Mouse (Mus musculus) hindbrain, embryonic 10.5 days (tissue): ENCODE measurements at regions not wholly inside any gene's neighbourhood (a gene's known extent, or its start where the extent isn't known, plus 50 kb on each side); places are given as distances from the start of the nearest gene placed in this dataset.
A peak's percentile ranks its signal among the peaks of the same experiment; 100 is the strongest.

Source experiments
- DNase-seq: peaks from one replicate; pipeline ENCODE4 v3.0.0-alpha.2; 2017; ENCODE audit warnings: low spot score
- H3K27ac ChIP-seq: fragments of 300-500 bp; sonication (generic); 2 replicates; pipeline ENCODE4 v1.5.1; 2016; ENCODE audit warnings: mild to moderate bottlenecking, moderate library complexity
- H3K27me3 ChIP-seq: fragments of 300-500 bp; sonication (generic); 2 replicates; pipeline ENCODE4 v1.6.1; 2016; ENCODE audit warnings: mild to moderate bottlenecking; ENCODE audit not compliant: poor library complexity, insufficient read depth, severe bottlenecking
- H3K36me3 ChIP-seq: fragments of 300-500 bp; sonication (generic); 2 replicates; pipeline ENCODE4 v1.6.1; 2016; ENCODE audit warnings: mild to moderate bottlenecking, moderate library complexity
- H3K4me1 ChIP-seq: fragments of 300-500 bp; sonication (generic); replicated peaks from 2 replicates; pipeline ENCODE4 v1.6.1; 2016; ENCODE audit warnings: mild to moderate bottlenecking
- H3K4me3 ChIP-seq: fragments of 300-500 bp; sonication (generic); 2 replicates; pipeline ENCODE4 v1.5.1; 2016; ENCODE audit warnings: mild to moderate bottlenecking, moderate library complexity
- H3K9me3 ChIP-seq: fragments of 300-500 bp; sonication (generic); 2 replicates; pipeline ENCODE4 v1.6.1; 2016; ENCODE audit warnings: mild to moderate bottlenecking, moderate library complexity
- WGBS: fragments of 180-500 bp; shearing (Covaris S2); methylation state at CpG from one replicate; pipeline ENCODE4 v1.1.7; 2016; 5-methylcytosine and 5-hydroxymethylcytosine counted together

DNA sequence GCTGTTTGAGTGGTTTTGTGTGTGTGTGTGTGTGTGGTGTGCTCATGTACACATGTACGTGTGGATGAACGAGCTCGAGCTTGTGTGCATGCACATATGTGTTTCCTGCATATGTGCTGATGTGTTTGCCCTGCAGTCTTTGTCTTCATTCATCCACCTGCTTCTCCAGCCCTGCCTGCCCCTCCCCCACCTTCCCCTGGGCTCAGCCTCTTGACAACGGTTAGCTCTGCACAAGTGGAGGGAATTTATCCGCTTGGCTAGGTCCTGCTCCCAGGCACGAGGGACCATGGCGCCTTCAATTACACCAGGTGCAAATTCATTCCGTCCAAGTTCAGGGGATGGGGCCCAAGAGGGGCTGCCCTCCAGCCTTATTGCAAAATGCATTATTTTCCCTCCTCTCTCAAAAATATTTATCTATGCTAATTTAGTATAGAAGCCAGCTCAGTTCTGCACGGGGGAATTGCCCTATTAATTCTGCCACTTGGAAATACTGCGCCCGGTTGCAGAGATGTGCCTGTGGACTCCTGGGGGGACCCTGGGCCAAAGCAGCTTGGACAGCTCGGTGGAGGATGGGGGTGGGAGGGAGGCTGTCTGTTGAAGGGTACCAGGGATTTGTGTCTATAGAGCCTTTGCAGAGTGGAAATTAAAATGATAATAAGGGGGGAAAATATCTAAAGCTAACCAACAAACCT lies 111.1 kb downstream of the Tpra1 start:
- H3K27ac ChIP-seq = peak overlapping the region; percentile 90
- peak; percentile 81 for DNase-seq
- peaks cover 24% of the 10 kb centered on the region for H3K27me3 ChIP-seq
- H3K9me3 ChIP-seq = no peaks in the 10 kb centered on the region
- WGBS = 35% methylated on average over 12 of the region's 12 CpGs
- H3K36me3 ChIP-seq = no peaks in the 10 kb centered on the region
- H3K4me1 ChIP-seq = peaks cover 67% of the 10 kb centered on the region
- no peak overlapping the region; the same call in 1 of the 2 replicates for H3K4me3 ChIP-seq

DNA sequence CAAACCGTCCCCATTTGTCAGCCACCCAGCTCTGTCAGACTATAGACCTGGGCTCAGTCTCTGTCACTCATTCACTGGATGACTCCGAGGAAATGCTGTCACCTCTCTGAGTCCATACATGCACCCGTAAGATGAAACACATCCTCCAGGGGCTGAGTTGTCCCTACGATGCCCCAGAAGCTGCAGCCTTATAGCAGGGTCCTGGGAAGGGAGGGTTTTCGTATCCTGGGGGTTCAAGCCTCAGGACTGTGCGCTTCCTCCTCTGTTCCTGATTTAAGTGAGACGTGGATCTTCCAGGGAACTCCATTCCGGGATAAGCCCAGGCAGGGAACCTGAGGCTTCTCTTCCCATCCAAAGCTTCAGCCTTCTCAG lies 111.6 kb downstream of the Tpra1 start:
- 51% methylated on average over 8 of the region's 8 CpGs for WGBS
- Histone ChIP-seq H3K4me1 (peaks cover 62% of the 10 kb centered on the region), H3K9me3 (no peaks in the 10 kb centered on the region), H3K27me3 (peaks cover 24% of the 10 kb centered on the region), H3K27ac (peak overlapping the region; percentile 90), H3K4me3 (no peak overlapping the region), H3K36me3 (no peaks in the 10 kb centered on the region)
- no peak for DNase-seq

DNA sequence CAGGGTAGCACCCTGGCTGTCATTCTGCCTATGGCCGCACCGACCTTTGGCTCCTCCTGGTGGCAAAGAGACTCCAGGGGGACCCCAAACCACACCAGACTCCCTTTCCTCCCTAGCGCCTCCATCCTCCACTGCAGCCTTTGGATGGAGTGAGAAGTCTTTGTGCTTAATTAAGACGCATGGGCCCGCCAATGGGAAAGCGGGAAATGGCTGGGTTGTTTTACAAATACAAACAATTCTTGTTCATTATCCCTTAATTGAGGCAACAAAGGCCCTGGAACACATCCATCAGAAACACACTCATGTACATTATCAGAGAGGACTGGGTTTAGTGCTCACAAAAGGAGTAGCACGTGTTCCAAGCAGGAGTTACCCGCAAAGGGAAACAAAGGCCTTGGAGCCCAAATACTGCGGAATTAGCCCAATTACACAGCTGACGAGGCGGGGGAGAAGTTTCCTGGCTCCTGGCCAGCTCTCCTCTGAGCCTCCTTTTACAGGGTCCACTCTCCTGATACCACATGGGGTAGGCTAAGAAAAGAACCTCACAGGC lies 122.1 kb downstream of the Tpra1 start:
- Histone ChIP-seq H3K36me3 (no peaks in the 10 kb centered on the region), H3K27ac (peak overlapping the region; percentile 59), H3K27me3 (peaks cover 57% of the 10 kb centered on the region), H3K9me3 (no peaks in the 10 kb centered on the region), H3K4me3 (no peak overlapping the region), H3K4me1 (peaks cover 35% of the 10 kb centered on the region)
- no peak for DNase-seq
- WGBS = 34% methylated on average over 11 of the region's 11 CpGs

DNA sequence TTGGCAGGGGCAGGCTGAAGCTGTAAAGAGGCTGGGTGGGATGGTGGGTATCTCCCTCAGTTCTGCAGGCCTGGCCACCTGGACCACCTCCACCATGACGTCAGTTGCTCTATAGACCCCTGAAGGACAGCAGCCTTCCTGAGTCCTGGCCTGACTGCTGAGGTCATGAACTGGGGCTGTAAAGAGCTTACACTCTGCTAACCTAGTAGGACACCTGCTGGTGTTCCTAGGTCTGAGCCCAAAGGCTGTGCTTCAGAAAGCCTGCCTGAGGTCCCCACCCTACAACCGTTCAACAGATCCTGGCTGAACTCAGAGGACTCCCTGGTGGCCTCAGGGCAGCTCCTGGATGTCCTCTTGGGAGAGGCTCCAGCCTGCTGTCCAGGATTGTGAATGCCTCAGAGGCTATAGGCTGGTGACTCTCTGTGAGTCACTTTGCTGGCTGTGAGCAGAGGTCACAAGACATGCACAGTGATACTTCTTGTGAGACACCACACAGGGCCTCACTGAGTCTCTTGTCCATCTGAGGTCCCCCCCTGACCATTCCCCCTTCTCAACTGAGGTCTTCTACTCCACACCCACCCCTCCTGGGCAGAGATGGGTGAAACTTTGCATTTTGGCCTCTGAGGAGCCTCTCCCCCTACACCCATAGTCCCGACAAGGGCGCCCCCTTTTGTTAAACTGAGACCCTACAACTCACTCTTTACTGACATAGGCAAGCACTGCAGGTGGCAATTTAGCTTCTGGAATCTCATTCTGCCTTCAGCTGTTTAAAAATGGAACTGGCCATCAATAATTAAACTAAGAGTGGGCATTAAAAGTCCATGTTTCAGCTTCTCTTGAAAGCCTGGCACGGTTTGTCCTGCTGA lies 131.6 kb downstream of the Tpra1 start:
- Histone ChIP-seq H3K27me3 (peaks cover 22% of the 10 kb centered on the region), H3K4me1 (peaks cover 50% of the 10 kb centered on the region), H3K4me3 (no peak overlapping the region), H3K36me3 (no peaks in the 10 kb centered on the region), H3K27ac (peak overlapping the region; percentile 69), H3K9me3 (no peaks in the 10 kb centered on the region)
- DNase-seq = no peak
- WGBS = 46% methylated on average over 5 of the region's 5 CpGs

DNA sequence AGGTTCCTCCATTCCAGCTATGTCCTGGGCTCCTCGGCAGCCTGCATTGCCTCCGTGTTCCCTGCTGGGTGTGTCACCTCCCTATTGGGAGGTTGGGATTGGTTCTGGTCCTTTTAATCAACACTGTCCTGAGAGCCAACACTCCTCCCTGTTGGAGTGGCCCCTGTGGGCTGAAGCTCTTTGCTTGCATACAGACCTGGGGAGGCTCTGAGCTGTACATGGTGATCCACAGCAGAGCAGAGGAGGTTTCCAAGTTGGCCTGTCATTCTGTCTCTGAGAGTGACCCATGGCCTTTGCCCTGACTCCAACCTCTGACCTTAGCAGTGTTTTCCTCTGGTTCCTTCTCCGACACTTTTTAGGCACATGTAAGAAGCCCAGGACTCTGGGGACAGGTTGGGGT lies 132.4 kb downstream of the Tpra1 start:
- Histone ChIP-seq H3K36me3 (no peaks in the 10 kb centered on the region), H3K27ac (peak overlapping the region; percentile 68), H3K27me3 (peaks cover 23% of the 10 kb centered on the region), H3K9me3 (no peaks in the 10 kb centered on the region), H3K4me3 (no peak overlapping the region), H3K4me1 (peaks cover 46% of the 10 kb centered on the region)
- WGBS = 30% methylated on average over 3 of the region's 3 CpGs
- no peak for DNase-seq

DNA sequence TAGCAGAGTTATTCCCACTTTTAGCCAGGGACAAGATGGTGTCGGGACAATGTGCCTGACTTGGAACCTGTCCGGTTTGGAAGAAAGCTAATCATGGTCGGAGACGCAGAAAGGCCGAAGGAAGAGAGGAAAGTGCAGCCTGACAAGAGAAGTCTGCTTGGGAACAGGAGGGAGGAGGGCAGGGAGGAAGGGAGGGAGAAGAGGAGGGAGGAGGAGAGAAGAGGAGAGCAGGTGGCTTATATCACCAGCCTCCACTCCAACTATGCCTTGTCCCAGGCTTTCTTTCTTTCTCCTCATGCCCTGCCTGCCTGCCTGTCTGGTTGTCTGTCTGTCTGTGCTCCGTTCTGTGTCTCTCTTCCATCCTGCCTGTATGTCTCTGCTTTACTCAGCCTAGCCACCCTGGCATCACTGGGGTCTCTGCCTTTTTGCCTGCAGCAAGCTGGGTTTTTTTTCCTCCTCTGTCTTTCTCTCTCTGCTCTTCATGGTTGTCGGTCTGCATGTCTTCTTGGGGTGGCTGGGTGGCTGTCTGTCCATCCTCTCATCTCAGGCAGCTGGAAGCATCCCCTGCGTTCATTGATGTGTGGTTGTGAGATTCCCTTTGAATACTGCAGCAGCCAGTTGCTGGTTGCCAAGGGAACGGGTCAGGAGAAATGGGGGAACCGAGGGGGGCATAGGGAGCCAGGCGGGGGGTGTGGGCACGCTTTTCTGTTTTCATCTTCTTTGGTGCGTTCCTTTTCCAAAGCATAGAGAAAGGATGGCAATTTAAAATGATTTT lies 133.2 kb downstream of the Tpra1 start:
- Histone ChIP-seq H3K4me1 (peaks cover 46% of the 10 kb centered on the region), H3K4me3 (peak overlapping the region; percentile 9; the same call in 1 of the 2 replicates), H3K36me3 (no peaks in the 10 kb centered on the region), H3K9me3 (no peaks in the 10 kb centered on the region), H3K27me3 (peaks cover 23% of the 10 kb centered on the region), H3K27ac (peak overlapping the region; percentile 68)
- 42% methylated on average over 13 of the region's 13 CpGs for WGBS
- peak; percentile 39 for DNase-seq

DNA sequence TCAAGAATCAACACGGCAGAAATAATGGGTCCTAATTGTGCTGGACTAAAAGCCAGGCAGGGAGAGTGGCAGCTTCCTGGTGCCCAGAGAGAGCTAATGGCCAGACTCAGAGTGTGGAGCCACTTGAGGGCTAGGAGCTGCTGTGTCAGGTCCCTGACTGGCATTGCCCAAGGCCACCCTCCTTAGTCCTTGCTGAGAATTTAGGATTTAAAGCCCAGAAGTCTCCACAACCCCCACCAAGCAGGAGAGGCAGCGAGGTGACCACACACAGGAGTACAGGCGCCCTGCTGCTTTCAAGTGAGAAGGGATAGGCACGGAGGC lies 133.7 kb downstream of the Tpra1 start:
- H3K4me1 ChIP-seq = peaks cover 46% of the 10 kb centered on the region
- DNase-seq = no peak
- WGBS = 33% methylated on average over 4 of the region's 4 CpGs
- H3K36me3 ChIP-seq = no peaks in the 10 kb centered on the region
- H3K27me3 ChIP-seq = peaks cover 23% of the 10 kb centered on the region
- no peaks in the 10 kb centered on the region for H3K9me3 ChIP-seq
- H3K27ac ChIP-seq = peak overlapping the region; percentile 68
- H3K4me3 ChIP-seq = peak overlapping the region; percentile 9; the same call in 1 of the 2 replicates

DNA sequence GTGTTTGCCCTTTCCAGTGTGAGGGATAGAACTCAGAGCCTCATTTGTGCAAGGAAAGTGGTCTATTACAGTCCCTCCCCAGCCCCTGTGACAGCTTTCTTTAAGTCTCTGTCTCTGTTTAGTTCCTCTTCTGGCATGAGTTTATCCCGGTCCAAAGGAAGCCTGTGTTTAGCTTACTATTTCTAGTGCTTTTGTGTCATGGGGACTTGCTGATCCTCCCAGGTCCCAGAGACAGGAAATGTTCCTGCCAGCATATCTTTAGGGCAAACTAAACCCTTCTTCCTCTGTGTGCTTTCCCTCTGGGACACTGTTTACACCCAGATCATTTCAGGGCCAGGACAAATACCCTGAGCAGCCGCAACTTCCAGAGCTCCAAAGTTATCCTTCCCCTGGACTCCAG lies 135.3 kb downstream of the Tpra1 start:
- WGBS = 52% methylated on average over 2 of the region's 2 CpGs
- Histone ChIP-seq H3K9me3 (no peaks in the 10 kb centered on the region), H3K36me3 (no peaks in the 10 kb centered on the region), H3K4me3 (no peak overlapping the region), H3K27ac (peak overlapping the region; percentile 53; the same call in 1 of the 2 replicates), H3K4me1 (peaks cover 48% of the 10 kb centered on the region), H3K27me3 (peaks cover 23% of the 10 kb centered on the region)
- no peak for DNase-seq

DNA sequence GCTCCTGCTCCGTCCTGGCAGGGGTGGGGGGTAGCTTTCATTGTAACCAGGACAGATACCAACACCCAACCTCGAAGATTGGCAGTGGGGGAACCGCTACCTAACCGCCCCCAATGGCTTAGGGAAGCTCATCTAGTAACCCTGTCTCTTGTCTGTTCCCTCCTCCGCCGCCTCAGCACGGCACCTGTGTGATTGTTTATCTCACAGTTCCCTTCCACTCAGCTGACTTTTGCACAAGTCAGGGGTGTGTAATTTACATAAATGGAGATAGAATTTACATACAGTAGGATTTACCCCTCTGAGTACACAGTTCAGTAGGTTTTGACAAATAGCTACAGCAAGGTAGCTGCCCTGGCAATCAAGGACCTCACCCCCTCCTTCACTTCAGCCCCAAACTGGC lies 135.8 kb downstream of the Tpra1 start:
- Histone ChIP-seq H3K4me1 (peaks cover 52% of the 10 kb centered on the region), H3K4me3 (no peak overlapping the region), H3K27ac (peak overlapping the region; percentile 53; the same call in 1 of the 2 replicates), H3K9me3 (no peaks in the 10 kb centered on the region), H3K27me3 (peaks cover 23% of the 10 kb centered on the region), H3K36me3 (no peaks in the 10 kb centered on the region)
- 71% methylated on average over 7 of the region's 7 CpGs for WGBS
- DNase-seq = no peak

DNA sequence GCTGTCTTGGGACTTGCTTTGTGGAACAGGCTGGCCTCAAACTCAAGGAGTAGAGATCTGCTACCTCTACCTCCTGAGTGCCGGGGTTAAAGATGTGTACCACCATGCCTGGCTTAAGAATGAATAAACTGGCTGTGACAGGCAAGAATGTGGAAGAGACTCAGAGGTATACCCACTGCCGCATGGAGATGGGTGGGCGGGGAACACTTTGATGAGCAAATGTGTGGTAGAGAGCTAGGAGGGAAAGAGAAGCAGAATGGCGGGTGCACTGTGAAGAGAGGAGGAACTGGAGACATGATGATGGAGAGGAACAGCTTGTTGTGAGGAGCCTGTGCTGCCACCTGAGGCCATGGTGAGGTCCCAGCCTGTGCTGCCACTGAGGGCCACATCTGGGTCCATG lies 138.9 kb downstream of the Tpra1 start:
- Histone ChIP-seq H3K4me1 (peaks cover 24% of the 10 kb centered on the region), H3K27me3 (peaks cover 23% of the 10 kb centered on the region), H3K27ac (peak overlapping the region; percentile 12; the same call in 1 of the 2 replicates), H3K36me3 (no peaks in the 10 kb centered on the region), H3K4me3 (no peak overlapping the region), H3K9me3 (no peaks in the 10 kb centered on the region)
- WGBS = 81% methylated on average over 4 of the region's 4 CpGs
- no peak for DNase-seq

DNA sequence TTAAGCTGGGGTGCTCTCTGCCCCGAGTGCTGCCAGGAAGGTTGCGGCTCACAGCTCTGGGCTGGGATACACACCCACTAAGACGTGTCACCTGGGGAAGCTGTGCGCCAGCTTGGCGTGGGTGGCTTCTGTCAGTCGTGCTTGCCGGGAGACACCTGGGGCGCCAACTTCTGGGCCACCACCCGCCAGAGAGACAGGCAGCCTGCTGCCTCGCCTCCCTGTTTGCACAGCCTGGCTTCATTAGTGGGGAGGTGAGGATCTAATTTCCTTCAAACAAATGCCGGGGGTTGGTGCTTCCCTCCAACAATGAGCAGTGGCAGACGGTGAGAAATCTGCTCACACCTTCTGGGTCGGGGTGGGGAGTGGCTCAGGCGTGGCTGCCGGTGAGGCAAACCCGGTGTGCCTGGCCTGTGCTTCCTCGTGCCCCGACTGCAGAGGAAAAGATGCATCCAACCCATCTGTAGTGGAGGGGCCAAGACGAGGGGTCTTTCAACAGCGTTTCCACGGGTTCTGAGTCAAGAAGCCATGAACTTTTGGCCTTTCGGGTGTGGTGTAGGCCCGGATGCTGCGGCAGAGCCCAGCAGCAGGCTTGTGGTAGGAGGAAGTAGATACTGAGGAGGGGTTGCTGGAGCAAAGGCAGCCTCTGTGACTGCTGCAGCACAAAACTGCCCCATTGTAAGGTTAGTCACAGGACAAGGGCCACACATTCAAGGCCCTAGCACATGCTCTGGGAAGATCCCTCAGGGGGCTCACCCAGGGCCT lies 140.6 kb downstream of the Tpra1 start:
- WGBS = 60% methylated on average over 24 of the region's 24 CpGs
- H3K4me3 ChIP-seq = no peak overlapping the region

DNA sequence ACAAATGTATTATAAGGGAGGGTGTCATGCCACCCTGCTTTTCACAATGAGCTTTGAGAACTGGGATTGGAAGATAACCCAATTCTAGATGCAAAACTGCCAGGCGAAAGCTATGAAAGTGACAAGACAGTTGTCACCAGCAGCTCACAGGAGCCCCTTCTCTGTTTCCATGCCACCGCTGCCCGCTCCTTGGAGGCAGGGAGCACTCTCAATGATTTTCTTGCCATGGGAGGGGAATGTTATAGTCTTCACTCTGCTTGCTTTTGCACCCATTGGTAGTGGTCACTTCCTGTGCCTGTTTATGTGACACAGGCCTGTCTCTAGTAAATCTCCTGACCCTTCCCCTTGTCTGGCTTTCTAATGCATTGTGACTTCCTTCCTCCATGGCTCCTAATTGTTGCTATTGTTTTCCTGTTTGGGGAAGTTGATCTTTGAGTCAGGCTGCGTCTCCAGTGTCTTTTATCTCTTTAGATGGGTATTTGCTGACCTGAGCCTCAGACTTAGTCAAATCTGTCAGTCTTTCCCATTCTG lies 143.4 kb downstream of the Tpra1 start:
- no peak for DNase-seq
- Histone ChIP-seq H3K27ac (no peak overlapping the region), H3K36me3 (no peaks in the 10 kb centered on the region), H3K9me3 (no peaks in the 10 kb centered on the region), H3K4me1 (peaks cover 16% of the 10 kb centered on the region), H3K27me3 (0 out of 2 replicates have a peak, but pooled peaks cover 2% of the 10 kb centered on the region), H3K4me3 (no peak overlapping the region)
- 76% methylated on average over 4 of the region's 4 CpGs for WGBS

More for the DNA sequence above, 140.6 kb downstream of the Tpra1 start:
- H3K27me3 ChIP-seq = peaks cover 9% of the 10 kb centered on the region; the same call in 1 of the 2 replicates
- H3K27ac ChIP-seq = peak overlapping the region; percentile 42; the same call in 1 of the 2 replicates
- H3K4me1 ChIP-seq = peaks cover 16% of the 10 kb centered on the region
- no peaks in the 10 kb centered on the region for H3K9me3 ChIP-seq
- peak; percentile 14 for DNase-seq
- H3K36me3 ChIP-seq = no peaks in the 10 kb centered on the region
